Mouse (Mus musculus): ENCODE results near the gene Ddx6.

The Ddx6 gene

DNA sequence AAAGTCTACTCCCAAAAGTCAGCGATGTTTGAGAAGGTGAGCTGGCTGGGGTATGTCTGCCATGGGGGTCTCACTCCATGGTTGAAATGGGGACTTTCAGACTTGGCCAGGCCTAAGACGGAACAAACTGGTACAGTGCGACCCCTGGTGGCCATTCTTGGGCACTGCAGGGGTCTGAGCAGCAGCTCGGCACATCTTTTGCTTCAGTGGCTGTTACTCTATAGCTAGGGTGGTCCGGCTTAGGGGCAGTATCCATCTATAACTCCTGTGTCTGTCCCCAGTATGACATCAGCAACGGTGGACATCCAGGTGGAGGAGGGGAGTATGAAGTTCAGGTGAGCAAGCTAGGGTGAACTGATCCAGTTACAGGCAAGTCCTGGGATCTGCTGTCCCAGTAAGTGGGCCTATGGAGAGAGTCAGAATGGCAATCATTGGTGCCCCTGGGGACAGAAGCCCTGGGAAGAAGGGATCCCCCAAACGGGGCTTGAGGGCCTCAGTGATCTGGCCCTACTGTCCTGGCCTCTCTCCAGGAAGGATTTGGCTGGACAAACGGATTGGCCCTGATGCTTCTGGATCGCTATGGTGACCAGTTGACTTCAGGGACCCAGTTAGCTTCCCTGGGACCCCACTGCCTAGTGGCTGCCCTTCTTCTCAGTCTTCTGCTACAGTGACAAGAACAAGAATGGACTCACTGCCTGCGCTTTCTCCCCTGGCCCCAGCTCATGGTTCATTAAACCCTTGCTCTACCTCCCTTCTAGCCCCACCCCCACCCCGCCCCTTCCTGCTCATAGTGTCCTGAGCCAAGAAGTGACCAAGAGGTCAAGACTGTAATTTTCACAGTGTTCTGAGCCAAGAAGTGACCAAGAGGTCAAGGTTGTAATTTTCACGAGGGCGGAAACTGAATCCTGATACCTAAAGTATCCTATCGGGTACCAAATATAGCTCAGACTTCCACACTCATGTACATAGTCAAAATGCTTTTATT, 80.9 kb downstream of the Ddx6 start:
- in situ Hi-C loops (cut with MboI; ENCODE audit: low sequenced_read_pairs) = no loop called here

DNA sequence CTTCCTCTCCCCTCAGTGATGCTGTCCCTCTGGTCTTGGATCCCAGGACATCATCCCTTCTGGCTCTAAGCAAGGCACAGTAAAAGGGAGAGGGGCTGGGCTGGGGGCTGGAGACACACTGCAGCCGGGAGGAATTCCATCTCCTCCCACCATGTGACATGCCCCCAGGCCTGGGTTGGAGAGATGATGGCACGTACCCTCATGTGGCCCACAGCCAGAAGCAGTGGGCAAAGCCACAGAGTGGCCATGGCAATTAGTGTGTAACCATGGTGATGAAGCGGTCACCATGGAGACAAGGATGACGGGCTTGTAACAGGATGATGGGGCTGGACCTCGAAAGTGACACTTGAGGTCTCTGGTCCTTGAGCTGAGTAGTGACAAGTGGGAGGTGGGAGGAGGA, 81.9 kb downstream of the Ddx6 start:
- in situ Hi-C loops (cut with MboI; ENCODE audit: low sequenced_read_pairs) = no loop called here

DNA sequence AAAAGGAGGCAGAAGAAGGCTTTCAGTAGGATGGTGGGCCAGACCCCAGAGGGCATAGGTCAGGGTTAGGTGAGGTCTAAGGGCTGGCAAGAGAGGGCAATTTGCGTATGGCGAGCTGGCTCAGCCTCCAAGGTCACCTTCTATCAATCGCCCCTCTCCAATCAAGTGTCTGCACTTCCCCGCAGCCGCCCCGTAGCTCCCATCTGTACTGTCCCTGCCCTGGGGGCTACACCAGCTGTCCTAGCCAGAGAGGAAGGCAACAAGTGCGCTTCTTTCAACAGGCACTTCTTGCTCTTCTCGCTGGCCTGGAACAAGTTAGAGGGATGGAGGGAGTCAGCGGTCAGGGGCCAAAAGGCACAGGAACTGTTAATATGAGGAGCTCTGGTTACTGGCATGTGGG, 83.3 kb downstream of the Ddx6 start:
- in situ Hi-C loops (cut with MboI; ENCODE audit: low sequenced_read_pairs) = no loop called here

Measured in CH12F3 (cell line).